Mouse (Mus musculus) cerebral cortex, adult 2 months (tissue): ENCODE results near the gene E130218I03Rik.

Experiments used
- WGBS: fragments of 180-500 bp; shearing (Covaris S2); methylation state at CpG from one replicate; pipeline ENCODE4 v1.1.7; 2018; 5-methylcytosine and 5-hydroxymethylcytosine counted together

E130218I03Rik gene

DNA sequence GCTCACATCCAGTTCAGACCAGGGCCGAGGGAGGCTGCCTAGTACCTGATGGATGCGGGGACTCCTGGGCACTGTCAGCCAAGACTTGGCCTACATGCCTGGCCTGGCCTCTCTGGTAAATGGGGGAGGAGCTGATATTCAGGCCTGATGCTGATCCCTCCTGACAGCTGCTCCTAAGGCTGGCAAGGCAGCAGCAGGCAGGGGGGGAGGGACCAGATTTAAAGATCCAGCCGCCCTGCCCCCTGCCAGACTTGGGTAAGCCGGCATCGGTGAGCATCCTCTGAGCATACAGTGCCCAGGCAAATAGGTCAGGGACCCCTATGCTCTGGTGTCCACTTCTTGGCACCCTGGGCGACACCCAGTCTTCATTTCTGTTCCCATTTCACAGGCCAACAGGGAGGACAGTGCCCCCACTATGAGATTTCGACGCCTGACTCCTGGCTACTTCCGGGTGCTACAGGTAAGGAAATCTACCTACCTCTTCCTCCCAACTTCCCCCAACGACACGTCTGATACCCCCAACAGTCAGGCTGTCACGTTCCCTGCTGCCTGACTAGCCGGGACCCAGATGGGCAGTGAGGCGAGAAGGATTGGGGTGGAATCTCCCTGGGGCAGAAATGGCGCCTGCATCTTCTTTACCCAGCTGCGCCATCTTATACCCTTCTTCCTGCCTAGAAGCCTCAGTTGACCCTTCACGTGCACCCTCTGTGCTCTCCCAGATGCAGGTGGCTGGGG, at the start of gene E130218I03Rik:
TSS of gene E130218I03Rik (plus strand) at position 147 of the 735 bp plus-strand sequence.
- 96% methylated on average over 17 of the region's 17 CpGs for WGBS

DNA sequence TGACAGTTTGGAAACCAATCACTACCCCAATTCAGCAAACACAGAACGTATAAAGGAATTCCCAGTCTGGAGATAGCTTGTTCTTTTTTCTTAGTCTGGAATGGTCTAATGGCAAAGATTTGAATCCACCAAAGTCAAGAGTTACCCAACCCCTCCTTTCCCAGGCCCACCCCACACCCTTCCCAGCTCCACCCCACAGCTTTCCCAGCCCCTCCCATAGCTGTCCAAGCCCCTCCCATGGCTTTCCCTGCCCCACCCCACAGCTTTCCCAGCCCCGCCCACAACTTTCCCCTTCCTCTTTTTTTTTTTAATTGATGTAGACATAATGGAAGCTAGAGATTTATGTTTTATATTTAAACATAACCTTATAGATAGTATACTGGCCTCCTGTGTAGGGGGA, 44.1 kb upstream of the E130218I03Rik start:
- 90% methylated on average over 2 of the region's 2 CpGs for WGBS

DNA sequence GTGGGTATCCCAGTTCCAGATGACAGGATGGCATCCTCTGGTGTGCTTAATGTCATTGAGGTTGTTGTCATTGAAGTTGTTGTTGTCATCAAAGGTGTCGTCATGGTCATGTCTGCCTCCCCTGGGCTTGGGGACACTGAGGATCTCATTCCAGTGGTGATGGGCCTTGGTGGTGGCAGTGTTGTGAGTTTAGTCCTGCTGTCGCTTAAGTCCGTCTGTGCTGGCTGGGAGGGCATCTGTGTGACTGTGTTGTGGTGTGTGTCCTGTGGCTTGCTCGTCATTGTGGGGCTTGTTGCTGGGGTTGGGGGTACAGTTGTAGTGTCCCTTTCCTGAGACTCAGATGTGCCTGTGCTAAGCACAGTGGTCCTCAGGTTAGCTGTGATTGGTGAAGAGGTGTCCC, 40.6 kb upstream of the E130218I03Rik start, which contains the start of gene Gm7534:
TSS of gene Gm7534 (minus strand) at position 101 of the 400 bp plus-strand sequence.
- 94% methylated on average over 4 of the region's 4 CpGs for WGBS

DNA sequence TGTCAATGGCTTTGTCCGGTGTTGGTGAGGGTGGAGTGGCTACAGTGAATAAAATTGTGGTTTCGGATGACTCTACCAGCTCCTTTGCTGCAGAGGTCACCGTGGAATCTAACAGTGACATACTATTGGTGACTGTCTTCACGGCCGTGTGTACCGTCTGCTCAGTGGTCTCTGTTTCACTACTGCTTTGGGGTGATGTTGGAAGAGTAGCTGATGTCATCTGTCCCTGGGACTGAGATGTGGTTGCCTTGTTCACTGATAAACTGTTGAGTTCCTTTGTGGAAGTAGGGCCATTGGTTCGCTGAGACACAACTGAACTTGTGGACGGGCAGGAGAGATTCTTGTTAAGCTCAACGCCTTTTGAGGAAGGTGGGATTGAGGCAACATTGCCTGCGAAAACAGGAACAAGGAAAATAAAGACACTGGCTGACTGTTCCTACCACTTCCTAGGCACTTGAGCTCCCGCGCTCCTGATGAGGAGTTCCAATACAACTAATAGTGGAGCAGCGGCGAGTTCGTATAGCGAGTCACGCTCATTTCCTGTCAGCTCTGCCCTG, 40.0 kb upstream of the E130218I03Rik start:
- WGBS, result 88% methylated on average over 17 of the region's 17 CpGs

DNA sequence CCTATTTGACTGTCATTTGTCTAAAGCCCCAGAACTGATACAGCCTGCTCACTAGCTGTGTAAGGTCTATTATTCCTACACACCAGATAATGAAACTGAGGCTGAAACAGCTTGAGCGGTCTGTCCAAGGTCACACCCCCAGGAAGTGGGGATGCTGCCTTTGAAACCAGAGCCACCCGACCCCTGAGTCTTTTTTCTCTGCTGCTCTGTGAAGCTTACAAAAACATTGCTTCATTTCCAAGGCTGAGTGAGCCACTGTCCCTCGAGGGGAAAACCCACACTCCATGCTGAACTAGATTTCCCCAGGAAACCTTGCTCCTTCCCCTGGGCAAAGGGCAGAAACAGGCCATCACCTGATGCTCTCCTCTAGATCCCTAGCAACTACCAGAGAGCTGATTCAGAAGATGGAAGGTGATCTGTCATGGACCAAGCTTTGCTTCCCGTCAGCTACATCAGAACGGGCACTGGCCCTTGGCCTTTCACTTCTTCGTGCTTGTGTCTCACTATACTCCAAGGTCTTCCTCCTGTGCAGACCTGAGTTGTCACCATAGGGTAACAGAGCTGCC, 36.9 kb upstream of the E130218I03Rik start:
- 73% methylated on average over 6 of the region's 6 CpGs for WGBS

DNA sequence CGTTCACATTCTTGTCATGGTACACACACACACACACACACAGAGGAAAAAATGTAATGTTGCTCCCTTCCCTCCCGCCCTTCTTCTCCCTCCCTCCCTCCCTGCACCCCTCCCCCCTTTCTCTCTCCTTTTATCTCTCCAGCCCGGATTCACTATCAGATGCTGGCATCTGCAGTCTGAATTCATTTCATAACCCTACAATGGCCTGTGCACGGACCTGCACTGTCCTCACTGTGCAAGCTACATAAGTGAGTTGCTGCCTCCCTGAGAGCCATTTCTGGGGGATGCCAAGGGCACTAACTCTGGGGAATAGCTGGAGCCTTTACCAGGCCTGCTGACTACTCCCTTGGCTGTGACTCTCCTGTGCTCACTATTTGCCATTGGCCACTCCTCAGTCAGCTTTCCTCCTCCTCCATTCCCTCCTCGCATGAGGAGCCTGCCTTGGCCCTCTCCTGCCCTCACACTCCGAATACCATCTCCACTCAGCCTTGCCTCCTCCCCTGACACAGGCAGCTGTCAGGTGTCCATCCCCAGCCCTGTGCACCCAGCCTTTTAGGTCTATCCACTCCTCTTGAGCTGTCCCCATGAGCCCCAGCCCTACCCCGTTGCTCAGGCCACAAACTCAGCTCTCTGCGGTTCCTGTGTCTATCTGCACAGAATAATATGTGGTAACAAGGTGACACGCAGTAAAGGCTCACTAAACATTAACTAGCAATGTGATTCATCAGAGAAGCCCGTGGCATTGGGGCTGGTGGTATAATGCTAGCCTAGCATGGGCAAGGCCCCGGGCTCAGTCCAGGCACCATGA, 20.5 kb upstream of the E130218I03Rik start:
- WGBS, result 75% methylated on average over 11 of the region's 11 CpGs

DNA sequence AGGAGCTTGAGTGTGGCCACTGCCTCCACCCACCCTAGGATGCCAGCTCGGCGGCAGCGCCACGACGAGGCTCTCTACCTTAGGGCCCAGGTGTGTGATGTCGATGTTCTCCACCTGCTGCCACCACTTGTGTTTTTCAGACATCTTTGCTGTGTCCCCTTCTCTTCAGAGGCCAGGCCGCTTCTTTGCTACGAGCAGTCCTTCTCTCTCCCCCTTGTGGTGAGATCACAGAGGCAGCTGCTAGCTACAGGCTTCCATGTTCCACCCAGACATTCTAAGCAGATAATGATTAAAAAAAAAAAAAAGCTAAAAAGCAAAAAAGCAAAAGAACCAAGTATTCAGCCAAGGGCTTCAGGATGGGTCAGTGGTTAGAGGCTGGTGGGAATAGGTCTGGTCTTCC, 16.3 kb upstream of the E130218I03Rik start, which contains the start of gene Catsper4:
TSS of gene Catsper4 (minus strand) at position 190 of the 400 bp plus-strand sequence.
- WGBS, result 74% methylated on average over 8 of the region's 8 CpGs

DNA sequence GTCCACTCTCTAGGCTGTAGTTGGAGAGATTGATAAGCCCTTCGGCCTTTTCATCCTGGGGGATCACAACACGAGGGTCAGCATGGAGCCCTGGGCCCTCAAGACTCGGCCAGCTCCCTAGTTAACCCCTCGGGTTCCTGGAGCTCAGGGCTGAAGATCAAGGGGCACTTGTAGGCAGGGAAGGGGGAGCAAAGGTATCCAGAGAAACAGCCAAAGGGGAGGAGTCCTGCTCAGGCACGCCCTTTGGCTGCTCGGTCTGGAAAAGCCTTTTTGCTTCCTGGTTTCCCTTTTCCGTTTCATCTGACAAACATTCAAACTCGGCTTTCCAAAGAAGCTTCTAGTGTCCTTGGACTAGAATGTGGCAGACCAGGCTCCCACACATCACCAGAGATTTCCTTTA, 13.0 kb upstream of the E130218I03Rik start:
- 61% methylated on average over 8 of the region's 8 CpGs for WGBS

DNA sequence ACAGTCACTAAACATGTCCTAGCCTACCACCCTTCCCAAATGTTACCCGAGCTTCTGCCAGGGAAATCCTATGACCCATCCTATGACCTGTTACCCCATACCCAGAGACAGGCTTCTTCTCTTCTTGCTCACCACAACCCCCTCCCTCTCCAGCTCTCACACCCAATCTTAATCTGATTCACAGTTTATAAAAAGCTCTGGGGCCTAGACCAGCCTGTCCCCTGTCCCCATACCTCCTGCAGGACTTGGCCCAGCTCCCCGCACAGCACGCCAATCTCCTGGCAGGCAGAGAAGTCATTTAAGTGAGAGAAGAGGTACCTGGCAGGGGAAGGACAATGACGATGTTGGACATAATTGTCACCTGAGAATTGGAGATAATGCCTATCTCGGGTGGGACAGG, 8.6 kb upstream of the E130218I03Rik start:
- 88% methylated on average over 5 of the region's 5 CpGs for WGBS

DNA sequence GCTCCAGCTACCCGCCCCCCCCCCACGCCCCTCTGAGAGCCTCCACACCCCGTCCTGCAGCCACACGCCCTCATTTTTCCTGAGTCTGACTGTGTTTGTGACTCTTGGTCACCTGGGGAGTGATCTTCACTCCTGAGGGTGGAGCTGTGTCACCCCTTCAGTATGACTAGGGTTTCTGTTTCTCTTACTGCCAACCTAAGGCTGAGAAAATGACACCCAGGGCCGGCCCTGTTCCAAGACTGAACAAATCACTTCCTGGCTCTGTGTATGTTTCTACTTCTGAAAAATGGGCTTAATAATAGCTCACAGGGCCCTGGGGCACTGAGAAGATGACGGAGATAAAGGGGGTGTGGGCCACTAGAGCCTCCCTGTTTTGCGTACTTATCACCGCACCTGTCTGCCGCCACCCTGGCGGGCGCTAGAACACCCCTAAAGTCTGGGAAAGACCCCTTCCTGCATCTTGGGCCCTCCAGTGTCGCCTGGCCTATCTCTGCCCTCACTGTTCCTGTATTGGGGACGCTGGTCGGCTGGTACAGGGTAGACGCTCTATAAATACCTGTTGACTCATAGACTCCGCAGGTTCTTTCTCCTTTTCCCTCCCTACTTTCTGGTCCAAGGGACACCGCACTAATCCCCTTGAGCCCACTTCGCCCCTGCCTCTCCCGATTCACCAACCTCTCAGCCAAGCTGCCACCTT, 5.7 kb upstream of the E130218I03Rik start:
- 52% methylated on average over 19 of the region's 19 CpGs for WGBS

DNA sequence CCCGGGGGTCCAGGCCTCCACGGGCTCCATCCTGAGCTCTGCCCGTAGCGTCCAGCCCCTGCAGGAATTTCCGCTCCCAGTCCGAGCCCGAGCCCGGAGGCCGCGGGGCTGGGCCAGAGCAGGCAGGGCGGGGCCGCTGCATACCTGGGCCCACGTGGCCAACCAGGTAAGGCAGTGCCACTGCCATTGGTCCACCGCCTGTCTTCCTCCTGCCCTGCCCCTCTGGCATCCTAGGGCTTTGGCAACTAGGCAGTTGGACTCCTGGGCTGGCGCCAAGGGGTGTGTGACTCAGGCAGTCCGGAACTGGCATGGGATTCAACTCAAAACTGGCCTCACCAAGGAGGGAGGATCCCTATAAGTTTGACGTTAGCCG, 5.2 kb upstream of the E130218I03Rik start, which contains the start of gene Cnksr1:
TSS of gene Cnksr1 (minus strand) at position 121 of the 373 bp plus-strand sequence.
- WGBS, result 4% methylated on average over 18 of the region's 18 CpGs

DNA sequence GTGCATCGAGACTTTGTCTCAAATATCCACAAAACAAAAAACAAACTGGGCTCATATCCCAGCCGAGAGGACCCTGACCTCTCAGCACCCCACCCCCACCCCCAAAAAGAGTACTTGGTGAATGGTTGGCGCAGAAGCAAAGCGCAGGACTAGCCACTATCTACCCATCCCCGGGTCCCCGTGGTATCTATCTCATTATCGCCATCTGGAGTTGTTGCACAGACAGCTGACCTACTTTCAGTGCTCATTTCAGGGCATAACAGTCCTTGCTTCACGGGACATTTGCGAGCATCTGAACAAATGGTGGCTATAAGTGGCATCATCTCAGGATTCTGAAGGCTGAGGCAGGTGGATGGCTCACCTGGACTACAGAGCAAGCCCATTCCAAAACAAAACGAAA, 4.8 kb upstream of the E130218I03Rik start:
- WGBS, result 9% methylated on average over 10 of the region's 10 CpGs

DNA sequence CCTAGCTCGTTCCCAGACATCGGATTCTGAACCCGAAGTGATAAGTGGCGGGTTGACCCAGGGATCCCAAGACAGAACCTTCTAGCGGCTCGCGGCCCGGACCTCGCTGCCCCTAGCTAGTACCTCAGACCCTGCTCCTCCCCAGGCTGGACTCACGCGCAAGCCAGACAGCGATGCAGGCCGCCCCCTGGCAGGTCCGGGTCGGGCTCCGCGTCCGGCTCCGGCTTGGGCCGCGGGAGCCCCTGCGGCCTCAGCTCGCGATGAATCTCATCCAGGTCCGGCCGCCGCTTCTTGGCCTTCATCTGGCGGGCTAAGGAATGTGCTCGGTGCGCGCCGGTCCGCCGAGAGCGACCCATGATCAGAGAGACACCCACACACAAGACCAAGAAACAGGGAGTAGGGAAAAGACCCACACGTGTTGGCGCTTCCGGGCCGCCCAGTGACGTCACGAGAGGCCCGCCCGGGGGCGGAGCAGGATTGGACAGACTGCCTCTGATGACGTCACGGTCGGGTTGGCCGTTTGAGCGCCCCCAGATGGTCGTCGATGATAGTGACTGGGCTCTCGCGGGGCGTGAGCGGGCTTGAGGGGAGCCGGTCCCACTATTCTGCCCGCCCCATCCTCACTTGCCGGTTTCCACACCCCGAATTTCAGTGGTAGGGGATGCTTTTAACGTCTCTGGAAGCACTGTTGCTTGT, 1.8 kb downstream of the E130218I03Rik start, which contains the start of gene Zfp593:
TSS of gene Zfp593 (minus strand) at position 445 of the 696 bp plus-strand sequence.
- WGBS, result under 1% methylated on average over 60 of the region's 60 CpGs

DNA sequence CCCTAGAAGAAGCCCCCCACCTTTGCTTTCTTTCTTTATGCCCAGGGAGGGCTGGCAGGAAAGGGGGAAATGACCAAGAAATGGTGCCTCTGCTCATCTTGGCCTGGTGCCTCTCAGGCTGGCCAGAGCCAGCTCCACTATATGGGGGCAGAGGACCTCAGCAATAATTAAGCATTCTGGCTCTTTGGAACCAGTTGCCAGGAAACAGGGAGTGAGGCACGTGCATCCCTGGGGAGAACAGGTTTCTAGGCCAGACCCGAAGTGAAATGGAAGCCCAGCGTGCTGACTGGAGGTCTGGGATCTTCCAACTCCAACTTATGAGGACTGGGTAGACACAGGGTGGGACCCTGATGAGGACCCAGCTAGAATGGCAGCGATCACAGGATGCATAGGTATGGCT, 2.8 kb downstream of the E130218I03Rik start:
- WGBS, result 49% methylated on average over 4 of the region's 4 CpGs

DNA sequence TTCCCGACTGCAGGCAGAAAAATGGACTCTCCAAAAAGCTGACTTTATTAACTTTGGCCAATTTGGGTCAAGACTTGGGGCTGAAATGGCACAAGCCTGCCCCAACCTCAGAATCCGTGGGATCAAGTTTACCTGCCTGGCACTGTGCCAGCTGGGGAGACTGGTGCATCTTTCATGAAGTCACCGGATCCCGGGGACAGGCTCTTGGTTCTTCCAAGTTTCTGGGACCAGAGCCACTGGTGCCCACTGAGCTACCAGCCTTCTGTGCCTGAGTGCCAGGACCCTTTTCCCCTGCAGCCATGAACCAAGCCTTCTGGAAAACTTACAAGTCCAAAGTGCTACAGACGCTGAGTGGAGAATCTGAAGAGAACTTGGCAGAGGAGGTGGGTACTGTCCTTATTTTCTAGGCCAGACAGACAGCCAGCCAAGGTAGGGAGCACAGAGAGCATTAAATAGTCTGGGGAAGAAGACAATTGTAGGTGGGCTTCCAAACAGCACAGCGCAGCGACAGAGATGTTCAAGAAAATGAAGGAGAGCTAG, 3.3 kb downstream of the E130218I03Rik start, which contains the start of gene Gm30191:
TSS of gene Gm30191 (plus strand) at position 217 of the 540 bp plus-strand sequence.
- WGBS, result 65% methylated on average over 7 of the region's 7 CpGs

DNA sequence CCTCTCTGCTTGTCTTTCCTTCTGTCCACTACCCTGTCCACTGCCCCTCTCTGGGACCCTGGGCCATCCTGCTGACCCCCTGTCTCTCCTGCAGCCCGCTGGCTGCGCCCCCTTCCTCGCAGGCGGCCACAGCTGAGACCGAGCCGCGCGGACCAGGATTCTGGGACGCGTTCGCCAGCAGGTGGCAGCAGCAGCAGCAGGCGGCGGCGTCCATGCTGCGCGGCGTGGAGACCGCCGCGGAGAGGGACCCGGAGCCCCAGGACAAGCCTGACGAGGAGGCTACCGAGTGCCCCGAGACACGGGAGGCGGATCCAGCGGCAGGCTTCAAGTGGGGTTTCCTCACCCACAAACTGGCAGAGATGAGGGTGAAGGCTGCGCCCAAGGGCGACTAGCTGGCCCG, 6.2 kb downstream of the E130218I03Rik start:
- 2% methylated on average over 30 of the region's 30 CpGs for WGBS

DNA sequence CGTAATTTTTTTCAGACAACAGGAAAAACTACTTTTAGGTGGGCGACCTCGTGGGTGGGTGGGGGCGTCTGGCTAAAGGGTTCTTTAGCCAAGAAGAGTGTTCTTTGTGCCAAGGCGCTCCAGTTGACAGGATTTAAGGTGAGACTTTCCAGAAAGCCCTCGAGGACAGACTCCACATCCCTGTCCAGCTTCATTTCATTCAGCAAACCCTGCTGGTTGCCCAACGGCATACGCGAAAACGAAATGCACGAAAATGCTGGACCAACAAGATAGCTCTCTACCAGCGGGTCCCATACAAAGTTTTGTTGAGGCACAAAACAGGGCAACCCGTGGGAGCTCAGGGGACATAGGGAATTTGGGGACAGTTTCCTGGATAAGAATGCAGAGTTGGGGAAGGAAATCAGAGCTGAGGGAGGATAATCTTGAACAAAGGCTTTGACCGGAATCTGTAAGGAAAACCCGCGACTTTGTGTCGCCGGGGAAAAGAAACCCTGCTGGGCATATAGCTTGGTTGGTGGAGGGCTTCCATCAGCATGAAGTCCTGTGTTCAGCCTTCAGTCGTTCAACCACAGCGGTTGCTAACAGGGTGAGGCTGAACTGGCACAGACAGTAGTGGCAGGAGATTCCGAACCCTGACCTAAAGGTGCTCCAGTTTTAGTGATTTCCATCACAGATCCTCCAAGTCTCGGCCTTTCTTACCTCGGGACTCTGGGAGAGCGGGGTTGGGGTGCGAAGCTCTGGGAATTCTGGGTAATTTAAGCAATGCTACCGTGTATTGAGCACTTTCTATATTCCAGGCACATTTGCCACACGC, 6.9 kb downstream of the E130218I03Rik start:
- WGBS, result 7% methylated on average over 27 of the region's 27 CpGs

DNA sequence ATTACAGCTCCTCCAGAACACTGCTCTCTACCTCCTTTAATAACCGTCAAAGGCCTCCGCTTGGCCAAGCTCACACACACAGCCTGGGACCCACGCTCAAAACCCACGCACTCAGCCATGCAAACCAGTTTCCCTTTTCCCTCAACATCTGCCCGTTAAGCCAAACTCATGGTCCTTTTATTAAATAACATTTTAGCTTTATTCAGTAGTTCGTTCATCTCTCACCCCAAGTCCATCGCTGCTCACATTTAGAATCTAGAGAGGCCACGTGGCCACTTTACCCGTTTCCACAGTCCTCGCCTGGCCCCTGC, 7.4 kb downstream of the E130218I03Rik start:
- 3% methylated on average over 10 of the region's 10 CpGs for WGBS

DNA sequence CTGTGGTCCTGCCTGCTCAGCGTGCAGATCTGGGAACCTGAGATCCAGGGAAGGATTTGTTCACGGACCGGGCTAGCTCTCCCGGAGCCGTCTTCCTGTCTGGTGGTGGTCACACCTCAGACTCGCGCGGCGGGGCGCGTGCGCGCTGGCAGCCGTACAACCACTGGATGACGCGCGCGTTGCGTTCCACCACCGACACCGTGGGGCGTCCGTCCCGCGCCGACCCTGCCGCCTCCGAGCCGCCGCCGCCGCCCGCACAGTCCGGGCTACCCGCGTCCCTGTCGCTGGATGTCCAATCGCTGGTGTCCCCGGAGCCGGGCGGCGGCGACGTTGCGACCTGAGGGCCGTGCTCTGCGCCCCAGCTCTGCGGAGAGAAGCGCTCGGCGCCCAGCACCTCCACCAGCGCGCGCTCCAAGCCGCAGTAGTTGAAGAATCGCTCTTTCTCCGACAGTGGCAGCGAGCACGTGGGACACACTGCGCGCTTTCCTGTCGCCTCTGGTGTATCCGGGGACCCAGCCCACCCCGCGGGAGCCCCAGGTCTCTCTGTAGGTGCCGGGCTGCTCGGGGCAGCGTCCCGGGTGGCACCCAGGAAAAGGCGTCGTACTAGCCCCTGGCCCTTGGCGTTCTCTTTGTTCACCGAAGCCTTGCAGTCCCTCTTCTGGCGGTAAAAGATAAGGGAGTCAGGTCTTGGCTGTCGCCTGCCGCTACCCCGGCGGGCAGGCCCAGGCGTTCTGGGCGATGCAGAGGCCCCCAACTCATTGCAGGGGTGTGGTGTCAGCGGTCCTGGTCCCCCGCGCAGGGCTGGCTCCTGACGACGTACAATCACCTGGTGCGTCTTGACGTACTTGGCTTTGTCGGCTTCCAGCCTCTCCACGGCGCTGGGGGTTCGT, 8.0 kb downstream of the E130218I03Rik start:
- 2% methylated on average over 91 of the region's 91 CpGs for WGBS
